Mouse (Mus musculus) fat pad, adult 2 months (tissue): ENCODE measurements around the gene Snx13.

ENCODE experiments used
- DNase-seq: peaks from one replicate; pipeline ENCODE4 v3.0.0-alpha.2; 2011; ENCODE audit warnings: low read depth, low spot score; ENCODE audit errors: extremely low read depth

Gene Snx13

DNA sequence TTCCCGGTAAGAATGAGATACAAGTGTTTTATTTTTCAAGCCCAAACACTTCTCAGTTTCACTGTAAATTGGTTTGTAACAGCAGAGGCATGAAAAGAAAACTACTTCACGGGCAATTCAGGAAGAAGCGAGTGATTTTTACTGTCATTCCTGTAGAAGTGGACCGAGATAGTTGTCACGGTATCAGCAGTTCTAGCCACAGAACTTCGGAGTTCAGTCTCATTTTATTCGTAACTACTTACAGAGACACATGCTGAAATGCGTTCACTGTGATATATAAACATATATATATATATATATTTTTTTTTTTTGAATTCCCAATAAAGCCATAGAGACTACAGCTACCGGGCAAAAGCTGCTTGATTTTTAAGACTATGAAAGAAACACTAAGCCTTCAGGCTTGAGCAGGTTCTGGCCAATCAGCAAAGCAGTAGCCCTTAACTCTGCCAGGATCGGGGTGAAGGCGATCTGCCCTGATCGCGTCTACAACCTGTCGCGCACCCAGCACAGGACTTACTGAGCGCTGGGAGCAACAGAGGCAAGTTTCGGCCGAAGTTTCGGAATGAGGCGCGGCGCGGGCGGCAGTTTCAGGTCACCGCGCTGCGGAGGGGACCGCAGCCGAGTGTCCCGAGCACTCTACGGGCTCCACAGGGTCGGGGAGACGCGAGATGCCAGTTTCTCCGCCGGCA, 532 bp upstream of the Snx13 start:
- DNase-seq: no peak

GRCm38 (mm10) chr12:35047320-35048225, 587 bp downstream of the Snx13 start:
- DNase-seq: no peak

DNA sequence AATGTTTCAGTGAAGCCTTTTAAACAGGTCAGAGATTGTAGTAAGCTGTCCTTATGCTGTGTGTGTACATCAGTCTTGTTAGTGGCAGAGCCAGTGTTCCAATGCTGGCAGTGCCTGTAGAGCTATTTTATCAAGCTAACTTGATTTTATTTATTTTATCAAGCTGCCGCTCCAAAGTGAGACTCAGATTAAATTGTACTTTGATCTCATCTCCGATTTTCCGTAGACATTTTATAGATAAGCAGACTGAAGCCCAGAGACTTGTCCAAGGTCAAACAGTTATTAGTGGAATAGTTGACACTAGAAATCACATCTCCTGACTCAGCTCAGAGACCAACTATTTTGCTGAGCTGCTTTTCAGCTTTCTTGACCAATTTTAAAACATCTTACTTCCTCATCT, 1.9 kb downstream of the Snx13 start:
- DNase-seq: no peak

DNA sequence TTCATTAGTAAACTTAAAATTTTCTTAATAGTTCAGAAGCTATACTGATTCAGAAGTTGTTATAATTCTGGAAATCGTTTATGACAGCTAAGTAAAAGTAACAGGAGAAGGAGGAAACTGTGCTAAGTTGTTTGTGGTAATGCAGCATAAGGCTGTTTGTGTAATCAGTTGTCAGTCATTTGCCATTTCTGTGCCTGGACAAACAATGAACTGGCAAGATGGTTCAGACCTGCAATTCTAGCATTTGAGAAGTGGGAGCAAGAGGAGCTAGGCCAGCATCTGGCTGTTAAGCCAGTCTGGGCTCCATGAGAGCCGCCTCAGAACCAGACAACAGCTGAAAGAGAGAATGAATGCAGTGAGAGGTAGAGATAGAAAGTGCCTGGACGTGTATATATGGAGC, 3.5 kb downstream of the Snx13 start:
- no peak for DNase-seq

DNA sequence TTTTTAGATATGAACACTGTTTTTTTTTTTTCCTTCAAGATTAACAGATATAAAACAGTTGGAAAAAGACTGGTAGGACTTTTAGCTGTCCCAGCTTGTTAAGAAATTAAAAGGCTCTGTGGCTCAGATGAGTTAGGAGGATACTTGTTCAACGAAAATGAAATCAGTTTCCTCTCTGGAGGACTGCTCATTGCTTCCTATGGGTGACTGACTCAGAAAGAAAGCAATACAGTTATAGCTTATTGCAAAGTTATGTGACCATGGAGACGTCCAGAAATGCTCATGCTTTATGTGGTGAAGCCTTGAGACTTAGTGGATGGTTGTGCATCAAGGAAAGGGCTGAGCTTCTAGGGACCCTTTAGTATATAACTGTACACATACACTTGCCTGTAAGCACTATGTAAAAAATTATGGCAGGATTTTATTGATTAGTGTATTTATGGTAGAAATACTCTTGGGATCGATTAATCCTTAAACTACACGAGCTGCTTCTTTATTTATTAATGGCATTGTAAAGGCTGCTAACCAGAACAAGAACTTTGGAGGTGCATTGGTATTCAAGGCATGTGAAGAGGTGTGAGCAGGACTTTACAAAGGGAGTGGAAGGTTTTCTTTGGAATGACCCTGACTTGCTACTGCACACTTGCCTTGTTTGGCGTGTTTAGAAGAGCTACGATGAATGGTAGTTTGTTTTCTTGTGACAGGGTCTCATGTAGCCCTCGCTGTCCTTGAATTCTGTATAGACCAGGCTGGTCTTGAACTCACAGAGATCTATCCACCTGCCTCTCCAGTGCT, 4.2 kb downstream of the Snx13 start:
- no peak for DNase-seq

- no peak for DNase-seq
Observed at GRCm38 (mm10) chr12:35054420-35054819, 7.4 kb downstream of the Snx13 start.

DNA sequence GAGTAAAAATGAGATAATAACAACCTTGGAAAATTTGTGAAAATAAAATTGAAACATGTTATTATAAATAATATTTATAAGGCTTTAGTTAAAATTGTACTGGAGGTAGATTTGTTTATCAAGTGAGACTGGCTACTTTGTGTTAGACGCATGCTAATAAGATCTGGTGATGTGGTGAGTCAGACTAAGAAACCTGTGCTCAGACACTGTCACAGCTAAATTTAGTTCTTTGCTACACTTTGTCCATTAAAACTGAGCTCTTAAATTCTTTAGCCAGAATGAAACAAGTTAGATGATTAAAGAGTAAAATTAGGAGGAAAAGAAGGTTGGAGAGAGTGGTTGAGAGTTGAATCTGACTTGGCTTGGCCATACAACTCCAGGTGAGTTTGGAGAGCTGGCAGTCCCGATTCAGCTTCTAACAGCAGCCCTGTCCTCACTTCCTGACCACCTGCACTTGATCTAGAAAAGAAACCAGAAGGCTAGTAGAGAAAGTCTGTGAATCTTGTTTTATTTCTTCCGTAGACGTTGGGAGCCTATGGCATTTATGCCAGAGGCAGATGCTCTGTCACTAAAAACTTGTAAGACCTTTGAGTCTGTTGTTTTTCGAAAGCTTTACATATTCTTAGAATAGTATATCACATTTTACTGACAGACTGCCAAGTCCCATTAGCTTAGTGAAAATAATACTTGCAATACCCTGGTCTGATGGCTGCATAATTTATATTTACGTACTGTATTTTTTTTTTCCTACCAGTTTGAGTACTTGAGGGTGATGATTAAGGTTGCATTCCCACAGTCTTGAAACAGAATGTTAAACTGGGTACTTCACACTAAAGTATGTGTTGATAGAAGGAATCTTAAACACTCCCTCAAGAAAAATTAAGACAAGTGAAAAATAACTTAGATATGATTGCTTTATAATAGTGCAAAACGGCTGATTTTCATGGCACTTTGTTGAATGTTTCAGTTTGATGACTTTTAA, 8.4 kb downstream of the Snx13 start:
- no peak for DNase-seq

DNA sequence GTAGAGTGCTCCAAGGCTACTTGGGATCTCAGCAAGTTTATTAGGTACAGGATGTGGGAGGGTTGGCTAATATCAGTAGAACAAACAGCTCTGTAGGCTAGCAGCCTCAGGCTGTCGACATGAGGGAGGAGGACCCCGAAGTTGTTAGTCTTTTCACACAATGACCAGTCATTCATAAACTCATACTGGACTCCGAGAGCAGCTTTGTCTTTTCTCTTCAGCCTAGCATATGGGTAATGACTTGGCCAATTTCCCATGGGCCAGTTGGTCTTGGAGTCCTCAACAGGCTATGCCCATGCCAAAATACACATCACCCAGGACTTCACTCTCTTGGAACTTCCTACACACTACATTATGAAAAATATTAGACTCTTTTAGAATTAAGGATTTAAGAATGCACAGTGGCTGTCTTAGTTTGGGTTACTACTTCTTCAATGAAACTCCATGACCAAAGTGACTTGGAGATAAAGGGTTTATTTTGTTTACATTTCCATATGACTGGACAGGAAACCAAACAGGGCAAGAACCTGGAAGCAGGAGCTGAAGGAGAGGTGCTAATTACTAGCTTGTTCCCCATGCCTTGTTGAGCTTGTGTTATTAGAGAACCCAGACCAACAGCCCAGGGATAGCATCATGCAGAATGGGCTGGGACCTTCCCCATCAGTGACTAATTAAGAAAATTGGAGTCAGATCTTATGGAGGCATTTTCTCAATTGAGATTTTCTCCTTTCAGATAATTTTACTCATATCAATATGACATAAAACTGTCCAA, 16.9 kb downstream of the Snx13 start:
- DNase-seq: peak; percentile 66

GRCm38 (mm10) chr12:35067621-35068020, 20.6 kb downstream of the Snx13 start:
- no peak for DNase-seq

GRCm38 (mm10) chr12:35071336-35071735, 24.4 kb downstream of the Snx13 start:
- DNase-seq: no peak

DNA sequence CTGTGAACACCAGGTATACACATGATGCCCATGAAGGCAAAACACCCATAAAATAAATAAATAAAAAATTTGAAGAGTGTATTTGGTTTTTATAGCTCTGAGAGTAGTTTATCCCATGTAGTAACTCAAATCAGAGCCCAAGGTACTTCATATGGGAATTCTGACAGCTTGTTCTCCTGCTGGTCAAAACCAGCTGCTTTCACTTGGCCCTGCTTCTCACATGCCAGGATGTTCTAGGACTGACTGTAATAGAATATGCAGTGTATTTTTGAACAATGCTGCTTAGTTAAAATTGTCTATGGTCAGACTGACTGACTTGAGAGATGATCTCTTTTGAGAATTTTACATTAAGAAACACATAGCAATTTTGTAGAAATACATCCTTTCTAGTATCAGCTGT, 25.2 kb downstream of the Snx13 start:
- no peak for DNase-seq

- DNase-seq: no peak
Observed at GRCm38 (mm10) chr12:35075993-35076392, 29.0 kb downstream of the Snx13 start.

- no peak for DNase-seq
Observed at GRCm38 (mm10) chr12:35123549-35123948, 76.6 kb downstream of the Snx13 start.

DNA sequence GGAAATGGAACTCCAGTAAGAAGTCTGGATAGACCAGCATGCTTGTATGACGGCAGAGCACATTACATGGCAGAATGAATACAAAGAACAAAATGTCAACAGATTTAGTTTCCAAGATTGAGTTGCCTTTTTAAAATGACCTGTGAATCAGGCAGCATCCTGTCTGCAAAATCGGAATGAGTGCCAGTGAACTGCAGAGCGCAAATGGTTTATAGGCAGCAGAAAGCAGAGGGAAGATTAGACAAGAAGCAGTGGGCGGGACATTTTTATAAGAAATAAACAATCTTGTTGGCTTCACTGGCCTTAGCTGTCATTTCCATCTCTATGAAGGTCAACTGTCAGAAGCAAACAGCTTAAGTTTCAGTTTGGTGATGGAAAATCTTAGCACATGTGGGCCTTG, 106.2 kb downstream of the Snx13 start:
- no peak for DNase-seq

DNA sequence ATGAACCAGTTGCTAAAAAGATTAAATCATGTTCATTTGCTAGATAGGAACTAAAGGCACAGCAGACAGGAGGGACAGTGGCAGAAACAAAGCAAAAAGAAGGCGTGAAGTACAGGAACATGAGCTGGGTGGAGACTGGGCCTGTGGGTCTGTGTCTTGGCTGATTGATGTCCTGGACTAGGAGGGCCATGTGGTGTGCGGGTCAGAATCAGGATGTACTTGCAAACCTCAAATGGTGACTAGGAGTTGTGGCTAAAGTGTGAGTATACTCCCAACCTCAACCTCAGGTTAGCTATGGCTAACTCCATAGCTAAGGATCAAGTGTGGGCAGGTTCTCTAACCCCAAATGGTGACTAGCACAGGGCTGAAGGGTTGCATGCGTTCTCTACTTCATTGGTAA, 107.2 kb downstream of the Snx13 start:
- DNase-seq: no peak

DNA sequence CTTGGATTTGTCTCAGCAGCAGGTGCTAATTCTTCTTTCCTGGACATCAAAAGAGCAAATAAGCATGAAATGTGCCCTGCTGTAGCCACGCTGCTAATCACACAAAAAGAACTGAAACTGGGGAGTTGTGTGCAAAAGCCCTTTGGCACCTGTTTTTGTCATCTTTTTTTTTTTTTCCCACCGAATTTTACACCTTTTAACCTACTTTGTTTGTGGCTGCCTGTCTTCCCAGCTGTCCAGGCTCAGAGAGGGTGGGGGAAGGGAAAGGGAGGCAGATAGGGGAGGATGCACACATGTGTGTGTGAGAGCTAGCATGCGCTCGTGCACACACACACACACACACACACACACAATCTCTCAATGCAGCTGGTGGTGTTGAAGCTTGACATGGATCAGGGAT, 110.3 kb downstream of the Snx13 start:
- DNase-seq: no peak

DNA sequence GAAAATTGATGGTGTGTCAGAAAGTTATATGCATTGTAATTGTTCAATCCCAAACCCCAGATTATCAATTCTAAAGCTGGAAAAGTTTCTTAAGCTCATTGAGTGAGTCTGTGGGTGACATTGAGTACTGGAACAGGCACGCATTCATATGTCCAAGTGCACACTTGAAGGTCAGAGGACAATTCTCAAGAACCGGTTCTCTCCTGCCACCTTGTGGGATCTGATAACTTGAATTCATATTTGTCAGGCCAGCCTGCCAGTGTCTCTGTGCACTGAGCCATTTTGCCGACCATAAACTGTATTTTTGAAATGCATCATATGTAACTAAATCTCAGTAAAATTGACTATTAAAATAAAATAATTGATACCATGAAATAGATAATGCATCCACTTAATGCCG, 114.7 kb downstream of the Snx13 start:
- DNase-seq: no peak

DNA sequence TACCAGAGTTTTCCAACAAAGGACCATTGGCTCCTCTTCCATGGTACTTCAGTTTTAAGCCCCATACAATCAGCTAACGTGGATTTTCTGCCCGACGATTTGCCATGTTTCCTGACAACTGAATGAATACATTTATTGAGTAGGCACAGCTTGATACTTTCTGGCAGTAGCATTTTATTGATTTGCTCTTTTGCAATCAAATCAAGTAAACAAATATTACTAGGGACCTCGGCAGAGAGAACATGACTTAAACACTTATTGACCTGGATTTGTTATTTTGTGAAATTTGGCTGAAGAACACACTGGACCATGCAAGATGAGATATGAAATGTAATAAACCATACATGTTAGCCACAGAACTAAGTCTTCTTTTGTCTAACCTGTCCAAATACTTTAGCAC, 123.3 kb downstream of the Snx13 start:
- no peak for DNase-seq

DNA sequence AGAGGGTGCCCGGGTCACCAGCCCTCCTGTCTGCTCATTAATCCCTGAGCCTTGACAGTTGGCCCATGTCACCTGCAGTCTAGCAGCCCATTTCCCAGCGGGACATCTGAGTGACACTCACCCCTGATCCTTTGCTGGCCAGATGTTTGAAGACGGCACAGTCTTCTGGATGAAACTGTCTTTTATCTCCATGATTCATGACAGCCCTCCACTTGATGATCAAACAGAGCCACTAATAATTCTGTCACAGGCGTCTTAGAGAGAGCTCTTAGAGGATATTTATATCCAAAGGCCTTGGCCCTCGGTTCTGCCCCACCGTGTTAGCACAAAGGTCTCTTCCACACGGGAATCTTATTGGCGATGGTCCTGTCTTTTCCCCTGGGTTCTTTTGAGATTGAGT, 129.0 kb downstream of the Snx13 start:
- DNase-seq: no peak

DNA sequence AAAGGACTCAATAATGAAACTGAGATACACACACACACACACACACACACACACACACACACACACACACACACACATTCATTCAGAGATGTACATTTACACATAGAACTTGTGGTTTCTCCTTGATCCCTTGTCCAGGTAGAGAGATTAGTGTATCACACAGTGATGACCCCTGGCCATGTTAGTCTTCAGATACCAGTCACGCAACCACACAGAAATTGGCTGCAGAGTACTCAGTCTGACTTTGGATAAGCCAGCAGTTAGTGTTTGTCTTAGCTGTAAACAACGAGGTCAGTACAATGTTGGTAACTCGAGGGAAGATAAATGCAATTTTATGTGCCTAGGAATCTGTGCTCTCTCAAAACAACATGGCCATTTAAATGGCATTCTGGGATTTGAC, 129.6 kb downstream of the Snx13 start:
- DNase-seq: no peak
